Mouse (Mus musculus) ovary, adult 18-20 months (tissue): ENCODE data around the gene Nktr.

Experiments
- DNase-seq: peaks from one replicate; pipeline ENCODE4 v3.0.0; 2022; ENCODE audit warnings: low spot score, mixed read lengths

Nktr gene

DNA sequence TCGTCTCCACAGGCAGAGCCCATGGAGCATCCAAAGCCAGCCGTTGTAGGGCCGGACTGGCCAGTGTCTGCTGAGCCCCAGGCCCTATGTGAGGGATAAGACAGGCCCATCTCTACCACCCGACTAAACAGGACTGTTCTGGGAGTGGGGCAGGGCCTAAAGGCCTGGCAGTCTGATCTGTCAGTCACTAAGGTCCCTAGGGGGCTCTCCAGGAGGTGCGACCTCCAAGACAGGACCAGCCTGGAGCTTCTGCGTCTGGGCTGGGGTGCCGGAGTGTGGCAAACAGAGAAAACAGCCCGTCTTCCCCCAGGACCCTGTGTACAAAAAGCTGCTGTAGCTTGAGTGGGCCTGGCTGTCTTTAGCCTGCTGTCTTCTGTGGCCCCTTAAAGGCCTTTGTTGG, 42.8 kb downstream of the Nktr start:
- no peak for DNase-seq

DNA sequence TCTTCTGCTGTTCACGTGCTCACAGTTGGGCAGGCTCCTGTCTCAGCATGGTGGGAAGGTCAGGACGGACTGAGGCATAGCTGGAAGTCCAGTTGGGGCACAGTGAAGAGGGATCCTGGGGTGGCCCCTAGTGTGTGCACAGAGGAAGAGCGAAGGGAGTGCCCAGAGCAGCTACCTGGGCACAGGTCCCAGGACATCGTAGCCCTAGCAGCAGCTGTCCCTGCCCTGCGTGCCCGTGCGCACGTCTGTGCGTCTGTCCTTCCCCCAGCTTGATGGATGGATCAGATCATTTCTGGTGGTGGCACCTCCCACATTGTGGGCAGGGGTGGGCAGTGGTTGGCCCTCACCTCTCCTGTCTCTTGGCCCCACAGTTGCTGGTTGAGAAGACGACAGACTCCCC, 43.3 kb downstream of the Nktr start:
- no peak for DNase-seq

DNA sequence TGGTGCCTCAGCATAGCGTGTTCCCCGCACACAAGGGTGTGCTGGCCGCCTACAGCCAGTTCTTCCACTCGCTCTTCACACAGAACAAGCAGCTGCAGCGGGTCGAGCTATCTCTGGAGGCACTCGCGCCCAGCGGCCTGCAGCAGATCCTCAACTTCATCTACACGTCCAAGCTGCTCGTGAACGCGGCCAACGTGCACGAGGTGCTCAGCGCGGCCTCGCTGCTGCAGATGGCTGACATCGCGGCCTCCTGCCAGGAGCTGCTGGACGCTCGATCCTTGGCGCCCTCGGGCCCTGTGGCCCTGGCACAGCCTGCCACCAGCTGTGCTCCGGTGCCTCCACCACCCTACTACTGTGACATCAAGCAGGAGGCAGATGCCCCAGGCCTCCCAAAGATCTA, 43.8 kb downstream of the Nktr start:
- no peak for DNase-seq

DNA sequence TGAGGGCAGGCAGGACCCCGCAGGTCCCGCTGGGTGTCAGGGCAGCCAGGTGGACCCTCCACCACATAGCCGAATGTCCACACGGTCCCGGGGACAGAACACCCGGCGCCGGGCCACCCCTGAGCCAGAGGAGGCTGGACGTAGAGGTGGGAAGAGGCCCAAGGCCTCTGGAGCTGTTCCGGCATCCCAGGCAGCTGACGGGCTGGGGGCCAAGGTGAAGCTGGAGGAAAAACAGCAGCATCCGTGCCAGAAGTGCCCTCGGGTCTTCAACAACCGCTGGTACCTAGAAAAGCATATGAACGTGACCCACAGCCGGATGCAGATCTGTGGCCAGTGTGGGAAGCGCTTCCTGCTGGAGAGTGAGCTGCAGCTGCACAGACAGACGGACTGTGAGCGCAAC, 44.7 kb downstream of the Nktr start:
- DNase-seq: no peak

DNA sequence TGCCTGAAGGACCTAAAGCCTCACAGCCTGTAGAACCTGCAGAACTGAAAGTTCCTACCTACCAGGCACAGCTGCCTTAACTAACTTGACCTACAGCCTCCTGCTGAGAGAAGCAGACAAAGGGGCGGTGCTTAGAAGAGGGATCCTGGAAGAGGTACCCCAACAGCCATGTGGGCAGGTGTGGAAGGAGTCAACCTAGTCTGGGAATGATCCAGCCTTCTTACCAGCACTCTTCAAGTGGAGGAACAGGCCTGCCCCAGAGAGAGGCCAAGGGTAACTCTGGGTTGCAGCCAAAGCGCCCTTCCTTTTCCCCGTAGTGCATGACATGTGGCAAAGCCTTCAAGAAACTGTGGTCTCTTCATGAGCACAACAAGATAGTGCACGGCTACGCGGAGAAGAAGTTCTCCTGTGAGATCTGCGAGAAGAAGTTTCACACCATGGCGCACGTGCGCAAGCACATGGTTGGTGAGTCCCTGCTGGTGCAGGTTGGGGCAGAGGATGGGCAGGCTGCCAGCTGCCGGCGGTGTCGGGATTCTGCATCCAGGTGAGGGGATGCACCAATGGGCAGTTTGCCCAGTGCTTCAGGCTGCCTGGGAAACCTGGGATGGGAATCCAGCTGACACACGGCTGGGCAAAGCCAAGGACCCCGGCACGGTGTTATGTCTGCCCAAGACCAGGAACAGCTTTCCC, 46.3 kb downstream of the Nktr start:
- no peak for DNase-seq

GRCm38 (mm10) chr9:121772412-121772811, 53.4 kb downstream of the Nktr start:
- no peak for DNase-seq

GRCm38 (mm10) chr9:121775951-121776350, 57.0 kb downstream of the Nktr start:
- DNase-seq: no peak

GRCm38 (mm10) chr9:121776511-121776910, 57.5 kb downstream of the Nktr start:
- no peak for DNase-seq

GRCm38 (mm10) chr9:121777484-121778065, 58.6 kb downstream of the Nktr start, which contains the start of gene Klhl40:
Gene Klhl40, plus strand, starts transcription at chr9:121777607.
- no peak for DNase-seq

DNA sequence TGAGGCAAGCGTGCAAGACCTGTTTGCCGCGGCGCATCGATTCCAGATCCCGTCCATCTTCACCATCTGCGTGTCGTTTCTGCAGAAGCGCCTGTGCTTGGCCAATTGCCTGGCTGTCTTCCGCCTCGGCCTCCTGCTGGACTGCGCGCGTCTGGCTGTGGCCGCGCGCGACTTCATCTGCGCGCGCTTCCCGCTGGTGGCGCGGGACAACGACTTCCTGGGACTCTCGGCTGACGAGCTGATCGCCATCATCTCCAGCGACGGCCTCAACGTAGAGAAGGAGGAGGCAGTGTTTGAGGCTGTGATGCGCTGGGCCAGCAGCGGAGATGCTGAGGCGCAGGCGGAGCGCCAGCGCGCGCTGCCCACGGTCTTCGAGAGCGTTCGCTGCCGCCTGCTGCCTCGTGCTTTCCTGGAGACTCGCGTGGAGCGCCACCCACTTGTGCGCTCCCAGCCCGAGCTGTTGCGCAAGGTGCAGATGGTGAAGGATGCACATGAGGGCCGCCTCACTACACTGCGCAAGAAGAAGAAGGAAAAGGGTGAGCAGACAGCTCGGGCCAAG, 59.2 kb downstream of the Nktr start:
- DNase-seq: no peak

- DNase-seq: no peak
Observed at GRCm38 (mm10) chr9:121784801-121785200, 65.8 kb downstream of the Nktr start.

GRCm38 (mm10) chr9:121785261-121785660, 66.3 kb downstream of the Nktr start:
- no peak for DNase-seq

DNA sequence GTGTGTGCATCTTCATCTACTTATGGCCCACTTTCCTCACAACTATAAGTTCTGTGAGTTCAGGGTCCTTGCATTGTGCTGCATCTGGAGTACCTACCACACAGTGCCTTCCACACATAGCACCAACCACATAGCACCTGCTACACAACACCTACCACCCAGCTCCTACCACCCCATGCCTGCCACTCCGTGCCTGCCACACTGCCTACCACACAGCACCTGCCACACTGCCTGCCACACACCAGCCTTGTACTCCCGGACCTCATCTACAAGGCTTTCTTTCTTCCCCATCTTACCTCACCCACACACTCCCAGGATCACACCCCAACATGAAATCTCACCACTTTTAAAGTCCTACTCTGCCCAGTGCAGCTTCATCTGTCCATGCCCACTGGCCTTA, 67.4 kb downstream of the Nktr start:
- DNase-seq: no peak

DNA sequence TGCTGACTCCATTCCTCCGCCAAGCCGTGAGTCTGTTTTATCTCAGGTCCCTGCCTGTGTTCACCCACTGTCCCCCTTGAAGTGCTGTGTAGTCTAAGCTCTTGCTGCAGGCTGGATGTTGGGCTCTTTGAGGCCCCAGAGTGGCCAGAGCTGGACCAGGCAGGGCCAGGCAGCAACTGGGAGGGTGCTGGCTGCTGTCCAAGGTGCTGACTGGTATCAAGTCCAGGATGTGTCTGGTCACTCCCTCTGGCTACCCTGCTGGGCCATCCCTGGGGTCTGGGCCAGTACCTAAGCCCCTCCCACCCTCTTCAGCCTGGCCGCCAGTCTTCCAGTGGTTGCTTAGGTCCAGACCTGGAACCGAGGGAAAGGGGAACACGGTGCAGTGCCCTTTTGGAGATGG, 72.2 kb downstream of the Nktr start:
- DNase-seq: peak; percentile 55

- DNase-seq: no peak
Observed at GRCm38 (mm10) chr9:121791757-121792521, 73.0 kb downstream of the Nktr start, which contains the start of gene Hhatl. Gene Hhatl, minus strand, starts transcription at chr9:121792507.

GRCm38 (mm10) chr9:121794972-121795539, 76.1 kb downstream of the Nktr start:
- no peak for DNase-seq

DNA sequence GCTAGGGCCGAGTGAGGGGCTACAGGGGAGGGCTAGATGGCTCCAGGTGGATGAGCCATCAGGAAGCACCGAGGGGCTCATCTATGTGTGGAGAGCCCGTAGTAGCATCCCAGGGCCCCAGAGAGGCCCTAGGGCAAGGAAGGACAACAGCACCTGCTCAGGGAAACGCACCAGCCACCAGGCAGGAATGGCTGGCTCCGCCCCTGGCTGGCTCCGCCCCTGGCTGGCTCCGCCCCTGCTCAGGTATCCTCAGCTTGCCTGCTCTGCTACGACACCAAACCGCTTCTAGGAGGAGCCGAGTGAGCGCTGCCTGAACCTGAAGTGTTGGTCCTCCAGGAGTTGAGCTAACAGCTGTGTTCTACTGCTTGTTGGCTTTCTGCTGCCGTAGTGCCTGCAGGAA, 78.8 kb downstream of the Nktr start:
- DNase-seq: no peak

DNA sequence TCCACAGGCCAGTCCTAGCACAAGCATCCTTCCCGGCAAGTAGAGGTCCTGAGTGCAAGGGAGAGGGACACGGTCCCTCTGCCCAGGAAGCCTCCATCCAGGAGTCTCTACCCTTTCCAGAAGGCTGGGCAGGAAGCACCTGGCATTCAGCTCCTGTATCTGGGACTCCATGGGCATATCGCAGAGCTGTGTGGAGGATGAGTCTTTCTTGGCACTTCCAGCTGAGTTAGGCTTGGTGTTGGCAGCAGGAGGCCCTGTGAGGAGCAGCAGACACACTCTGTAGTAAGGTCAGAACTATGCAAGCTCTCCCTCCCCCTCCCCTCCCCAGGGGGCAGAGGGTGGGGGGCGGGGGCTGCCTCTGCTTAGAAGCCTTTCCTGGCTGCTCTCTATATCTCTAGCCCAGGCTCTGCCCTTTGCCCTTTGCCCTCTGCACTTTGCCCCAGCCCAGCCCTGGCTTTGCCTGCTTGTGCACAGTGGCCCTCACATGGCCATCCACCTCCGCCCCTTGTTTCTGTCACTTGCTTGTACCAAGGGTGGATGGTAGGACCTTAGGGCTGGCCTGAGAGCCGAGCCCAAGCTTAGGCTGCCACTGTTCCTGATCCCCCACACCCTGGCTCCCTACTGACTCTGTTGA, 80.0 kb downstream of the Nktr start:
- DNase-seq: no peak

DNA sequence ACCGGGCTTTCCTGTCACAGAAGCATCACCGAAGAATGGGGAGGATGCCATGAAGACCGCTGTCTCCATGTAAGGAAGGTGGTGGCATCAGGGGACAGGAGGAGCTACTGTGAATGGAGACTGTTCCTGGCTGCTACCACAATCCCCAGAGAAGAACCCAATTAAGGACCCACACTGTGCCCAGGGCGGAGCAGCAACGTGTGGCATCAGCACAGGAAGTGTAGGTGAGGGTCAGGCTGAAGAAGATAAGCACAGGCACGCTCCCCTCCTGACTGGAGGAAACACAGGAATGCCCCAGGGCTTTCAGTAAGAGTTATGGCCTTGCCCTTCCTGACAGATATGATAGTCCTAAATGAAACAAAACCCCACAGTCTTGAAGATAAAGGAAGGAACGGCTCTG, 83.8 kb downstream of the Nktr start:
- DNase-seq: no peak
